Mouse (Mus musculus): ENCODE results near the gene Hspbp1. TPM values are rescaled to one million over a fixed set of nuclear protein-coding genes. Genes with fewer than 3 reads are reported as not detected.

Gene Hspbp1
- polyA plus RNA-seq, 1 experiment: 24.7 TPM

DNA sequence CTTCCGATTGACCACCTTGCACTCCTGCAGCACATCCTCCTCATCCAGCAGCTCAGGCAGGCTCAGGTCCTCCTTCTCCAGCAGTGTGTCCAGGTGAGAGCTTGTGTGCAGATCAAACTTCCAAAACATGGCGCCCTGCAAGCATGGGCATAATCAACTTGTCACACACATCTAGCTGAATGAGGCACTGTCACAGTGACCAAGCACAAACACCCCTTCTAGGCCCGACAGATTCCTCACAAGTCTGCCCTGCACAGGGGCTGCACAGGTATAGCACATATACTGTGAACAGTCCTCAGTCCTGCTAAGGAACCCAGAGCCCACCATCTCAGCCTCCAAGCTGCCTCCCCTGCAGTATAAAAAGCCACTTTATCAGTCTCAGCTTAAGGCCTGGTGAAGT is 38.1 kb downstream of the Hspbp1 start:
- no peak for TF ChIP-seq CTCF (IDR thresholded peaks at IDR 0.05; ENCODE audit: low read depth, low read length)
- no peak for TF ChIP-seq POLR2A (IDR thresholded peaks at IDR 0.05; ENCODE audit: borderline replicate concordance, low read depth, low read length)
- Histone ChIP-seq H3K4me3 (ENCODE audit: insufficient read depth, low read length) (no peak overlapping the region), H3K27ac (ENCODE audit: insufficient read depth, low read depth, low read length) (no peak overlapping the region), H3K4me1 (ENCODE audit: control insufficient read depth, insufficient read depth, low read length) (peaks cover 25% of the 10 kb centered on the region)

DNA sequence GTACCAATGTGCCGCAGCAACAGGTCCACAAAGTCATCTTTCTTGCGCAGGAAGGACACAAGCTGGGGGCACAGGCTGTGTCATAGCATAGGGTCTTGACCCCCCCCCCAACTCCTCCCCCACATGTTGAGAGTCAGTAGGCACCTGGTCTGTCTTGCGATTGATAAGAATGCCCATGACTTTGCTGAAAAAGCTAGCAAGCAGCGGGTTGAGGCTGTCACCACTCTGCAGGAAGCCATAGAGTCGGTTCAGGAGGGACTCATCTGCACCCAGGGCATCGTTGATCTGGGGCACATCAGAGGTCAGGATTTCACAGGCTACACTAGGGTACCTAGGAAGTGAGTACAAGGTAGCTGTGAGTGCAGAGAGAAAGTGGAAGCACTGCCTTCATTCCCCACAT is 41.6 kb downstream of the Hspbp1 start:
- TF ChIP-seq CTCF (IDR thresholded peaks at IDR 0.05; ENCODE audit: low read depth, low read length) (no peak), POLR2A (IDR thresholded peaks at IDR 0.05; ENCODE audit: borderline replicate concordance, low read depth, low read length) (no peak)
- no peak overlapping the region for H3K4me3 ChIP-seq (ENCODE audit: insufficient read depth, low read length)
- peaks cover 13% of the 10 kb centered on the region for H3K4me1 ChIP-seq (ENCODE audit: control insufficient read depth, insufficient read depth, low read length)

DNA sequence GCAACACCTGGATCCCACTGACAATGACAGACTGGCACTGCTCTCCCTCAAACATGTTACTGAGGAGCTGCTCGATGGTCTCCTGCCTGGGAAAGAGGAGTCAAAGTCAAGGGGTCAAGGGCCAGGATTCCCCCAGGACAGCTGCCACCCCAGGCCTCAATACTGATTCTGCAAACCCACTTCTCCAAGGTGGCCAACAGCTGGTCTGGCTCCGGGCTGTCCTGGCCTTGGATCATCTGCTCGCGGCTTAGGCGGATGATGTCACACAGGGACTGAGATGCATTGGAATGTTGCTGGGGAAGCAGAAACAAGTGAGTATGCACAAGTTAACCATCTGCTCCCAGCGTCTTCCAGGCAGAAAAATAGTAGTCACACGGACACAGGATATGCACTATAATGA is 42.9 kb downstream of the Hspbp1 start:
- Histone ChIP-seq H3K4me3 (ENCODE audit: insufficient read depth, low read length) (no peak overlapping the region), H3K4me1 (ENCODE audit: control insufficient read depth, insufficient read depth, low read length) (peaks cover under 1% of the 10 kb centered on the region; the same call in 1 of the 2 replicates), H3K27ac (ENCODE audit: insufficient read depth, low read depth, low read length) (no peak overlapping the region)
- no peak for TF ChIP-seq POLR2A (IDR thresholded peaks at IDR 0.05; ENCODE audit: borderline replicate concordance, low read depth, low read length)
- no peak for TF ChIP-seq CTCF (IDR thresholded peaks at IDR 0.05; ENCODE audit: low read depth, low read length)

More for the DNA sequence above, 41.6 kb downstream of the Hspbp1 start:
- H3K27ac ChIP-seq (ENCODE audit: insufficient read depth, low read depth, low read length): no peak overlapping the region

DNA sequence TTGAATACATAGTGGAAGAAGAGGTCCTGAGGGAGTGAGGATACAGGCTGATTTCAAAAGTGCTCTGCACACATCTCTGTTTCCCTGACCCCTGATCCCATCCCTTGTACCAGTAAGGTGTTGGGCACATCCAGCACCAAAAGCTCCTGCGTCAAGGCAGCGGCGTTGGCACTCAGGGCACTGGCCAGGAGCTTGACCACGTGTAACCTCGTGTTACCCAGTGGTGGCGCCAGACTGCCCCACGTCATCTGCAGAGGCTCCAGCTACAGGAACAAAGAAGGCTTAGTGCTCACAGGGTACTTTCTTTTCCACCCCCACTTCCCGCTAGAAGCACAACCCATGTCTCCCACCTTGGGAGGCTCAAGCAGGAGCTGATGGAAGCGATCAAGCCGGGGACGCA is 43.7 kb downstream of the Hspbp1 start:
- Histone ChIP-seq H3K4me3 (ENCODE audit: insufficient read depth, low read length) (no peak overlapping the region), H3K27ac (ENCODE audit: insufficient read depth, low read depth, low read length) (no peak overlapping the region), H3K4me1 (ENCODE audit: control insufficient read depth, insufficient read depth, low read length) (0 out of 2 replicates have a peak, but pooled peaks cover 6% of the 10 kb centered on the region)
- TF ChIP-seq CTCF (IDR thresholded peaks at IDR 0.05; ENCODE audit: low read depth, low read length) (no peak), POLR2A (IDR thresholded peaks at IDR 0.05; ENCODE audit: borderline replicate concordance, low read depth, low read length) (no peak)

DNA sequence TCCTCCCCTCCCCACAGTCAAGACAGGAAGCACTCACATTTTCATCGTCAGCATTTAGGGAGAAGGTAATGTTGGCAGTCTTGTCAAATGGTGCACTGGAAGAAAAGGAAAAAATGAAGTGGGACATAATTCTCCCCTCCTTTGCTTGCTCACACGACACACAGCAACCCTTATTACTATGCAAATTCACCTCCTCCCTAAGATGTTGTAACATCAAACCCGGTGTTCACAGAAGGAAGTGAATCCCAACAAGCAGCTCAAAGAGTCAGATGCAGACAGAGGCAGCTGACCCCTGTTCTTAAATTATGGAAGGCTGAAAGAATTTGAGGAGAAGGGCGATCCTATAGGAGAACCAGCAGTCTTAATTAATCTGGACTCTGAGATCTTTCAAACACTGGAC is 48.7 kb downstream of the Hspbp1 start:
- Histone ChIP-seq H3K27ac (ENCODE audit: insufficient read depth, low read depth, low read length) (no peak overlapping the region), H3K4me3 (ENCODE audit: insufficient read depth, low read length) (no peak overlapping the region)
- TF ChIP-seq POLR2A (IDR thresholded peaks at IDR 0.05; ENCODE audit: borderline replicate concordance, low read depth, low read length): no peak
- TF ChIP-seq CTCF (IDR thresholded peaks at IDR 0.05; ENCODE audit: low read depth, low read length): no peak

DNA sequence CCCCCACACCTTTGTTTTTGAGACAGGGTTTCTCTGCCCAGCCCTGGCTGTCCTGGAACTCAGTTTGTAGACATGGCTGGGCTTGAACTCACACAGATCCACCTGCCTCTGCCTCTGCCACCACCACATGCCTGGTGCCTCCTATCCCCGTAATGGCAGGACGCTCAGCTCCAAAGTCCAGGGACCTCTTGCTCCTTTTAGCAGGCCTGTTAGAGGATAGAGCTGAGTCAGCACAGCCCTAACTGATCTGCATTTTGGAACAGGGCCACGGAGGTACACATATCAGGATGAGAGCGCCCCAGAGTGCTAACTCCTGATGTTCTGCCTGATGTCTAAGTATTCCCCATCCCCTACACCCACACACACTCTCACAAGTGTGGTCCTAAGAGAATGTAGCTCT is 53.8 kb downstream of the Hspbp1 start, which contains the start of gene Tmem86b:
Gene Tmem86b (minus strand): TSS at position 392 of the 400 bp plus-strand sequence.
- Histone ChIP-seq H3K27ac (ENCODE audit: insufficient read depth, low read depth, low read length) (no peak within 1 kb of the TSS), H3K4me3 (ENCODE audit: insufficient read depth, low read length) (no peak within 1 kb of the TSS), H3K4me1 (ENCODE audit: control insufficient read depth, insufficient read depth, low read length) (no peaks in the 10 kb centered on the region)
- TF ChIP-seq POLR2A (IDR thresholded peaks at IDR 0.05; ENCODE audit: borderline replicate concordance, low read depth, low read length) (no peak), CTCF (IDR thresholded peaks at IDR 0.05; ENCODE audit: low read depth, low read length) (no peak)

More for the DNA sequence above, 48.7 kb downstream of the Hspbp1 start:
- 0 out of 2 replicates have a peak, but pooled peaks cover 6% of the 10 kb centered on the region for H3K4me1 ChIP-seq (ENCODE audit: control insufficient read depth, insufficient read depth, low read length)

DNA sequence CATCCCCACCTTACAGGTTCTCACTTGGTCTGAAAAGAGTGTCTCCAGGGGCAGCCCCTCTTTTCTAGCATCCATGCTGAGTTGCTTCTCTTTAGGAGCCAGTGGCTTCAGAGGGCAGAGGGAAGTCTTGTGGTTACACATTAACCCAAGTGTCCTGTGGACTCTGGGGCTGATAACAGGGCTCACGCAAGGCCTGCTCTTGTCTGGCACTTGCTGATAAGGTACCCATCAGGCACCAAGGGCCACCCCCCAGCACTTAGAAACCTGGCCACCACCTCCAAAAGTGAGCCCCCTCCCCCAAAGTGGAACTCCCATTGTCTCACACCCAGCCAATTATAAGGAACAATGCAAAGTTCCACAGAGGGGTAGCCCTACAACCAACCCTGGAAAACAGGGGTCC is 54.7 kb downstream of the Hspbp1 start:
- no peak overlapping the region for H3K4me3 ChIP-seq (ENCODE audit: insufficient read depth, low read length)
- H3K4me1 ChIP-seq (ENCODE audit: control insufficient read depth, insufficient read depth, low read length): no peaks in the 10 kb centered on the region
- no peak overlapping the region for H3K27ac ChIP-seq (ENCODE audit: insufficient read depth, low read depth, low read length)
- TF ChIP-seq CTCF (IDR thresholded peaks at IDR 0.05; ENCODE audit: low read depth, low read length) (no peak), POLR2A (IDR thresholded peaks at IDR 0.05; ENCODE audit: borderline replicate concordance, low read depth, low read length) (no peak)

DNA sequence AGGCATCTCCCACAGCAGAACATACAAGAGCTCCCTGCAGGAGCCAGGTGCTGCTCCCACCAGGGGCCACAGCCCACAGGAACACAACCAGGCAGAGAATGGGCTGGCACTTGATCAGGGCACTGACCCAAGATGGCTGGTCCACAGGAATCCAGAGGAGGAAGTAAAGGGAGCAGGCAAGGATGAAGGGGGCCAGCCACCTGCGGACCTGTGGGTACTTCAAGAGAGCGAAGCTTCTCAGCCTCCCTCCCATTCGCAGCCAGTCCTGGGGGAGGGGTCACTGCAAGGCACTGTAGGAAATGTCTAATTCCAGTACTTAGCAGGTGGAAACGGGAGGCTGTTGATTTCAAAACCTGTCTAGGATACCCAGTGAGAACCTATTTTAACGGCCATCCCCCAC is 55.3 kb downstream of the Hspbp1 start:
- H3K4me1 ChIP-seq (ENCODE audit: control insufficient read depth, insufficient read depth, low read length): no peaks in the 10 kb centered on the region
- TF ChIP-seq CTCF (IDR thresholded peaks at IDR 0.05; ENCODE audit: low read depth, low read length): no peak
- TF ChIP-seq POLR2A (IDR thresholded peaks at IDR 0.05; ENCODE audit: borderline replicate concordance, low read depth, low read length): no peak
- no peak overlapping the region for H3K27ac ChIP-seq (ENCODE audit: insufficient read depth, low read depth, low read length)
- H3K4me3 ChIP-seq (ENCODE audit: insufficient read depth, low read length): no peak overlapping the region

DNA sequence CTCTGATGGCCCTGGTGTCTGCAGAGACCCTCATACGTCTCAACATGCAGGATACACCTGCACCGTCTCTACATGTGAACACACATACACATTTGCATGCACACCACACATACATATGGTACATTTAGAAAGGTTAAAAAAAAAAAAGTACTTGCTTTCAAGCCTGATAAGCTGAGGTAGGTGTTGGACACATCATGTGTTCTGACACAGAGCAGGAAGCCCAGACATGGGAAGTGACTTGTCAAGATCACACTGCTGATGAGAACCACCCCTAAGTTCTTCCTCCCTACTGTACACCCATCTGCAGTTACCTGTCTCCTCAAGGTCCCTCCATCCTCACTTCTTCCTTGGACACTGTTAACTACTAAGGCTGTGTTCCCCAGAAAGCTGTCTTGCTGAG is 58.9 kb downstream of the Hspbp1 start:
- no peak overlapping the region for H3K27ac ChIP-seq (ENCODE audit: insufficient read depth, low read depth, low read length)
- H3K4me3 ChIP-seq (ENCODE audit: insufficient read depth, low read length): no peak overlapping the region
- no peaks in the 10 kb centered on the region for H3K4me1 ChIP-seq (ENCODE audit: control insufficient read depth, insufficient read depth, low read length)
- TF ChIP-seq CTCF (IDR thresholded peaks at IDR 0.05; ENCODE audit: low read depth, low read length) (no peak), POLR2A (IDR thresholded peaks at IDR 0.05; ENCODE audit: borderline replicate concordance, low read depth, low read length) (no peak)

DNA sequence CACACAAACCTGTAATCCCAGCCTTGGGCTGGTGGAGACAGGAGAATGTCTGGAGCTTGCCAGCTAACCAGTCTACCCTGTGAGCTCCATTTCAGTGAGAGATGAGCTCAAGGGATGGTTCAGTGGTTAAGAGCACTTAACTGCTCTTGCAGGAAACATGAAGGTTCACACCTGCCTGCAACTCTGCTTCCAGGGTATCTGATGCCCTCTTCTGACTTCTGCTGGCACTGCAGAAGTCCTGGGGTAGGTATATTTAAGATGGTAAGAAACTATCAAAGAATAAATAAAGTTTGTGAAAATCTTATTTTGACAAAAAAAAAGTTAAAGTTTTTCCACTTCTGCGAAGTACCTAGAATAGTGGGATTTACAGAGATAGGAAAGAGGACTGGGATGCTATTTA is 60.5 kb downstream of the Hspbp1 start:
- Histone ChIP-seq H3K4me1 (ENCODE audit: control insufficient read depth, insufficient read depth, low read length) (no peaks in the 10 kb centered on the region), H3K4me3 (ENCODE audit: insufficient read depth, low read length) (no peak overlapping the region), H3K27ac (ENCODE audit: insufficient read depth, low read depth, low read length) (no peak overlapping the region)
- peak; percentile 37; the same call in 1 of the 2 replicates for TF ChIP-seq CTCF (IDR thresholded peaks at IDR 0.05; ENCODE audit: low read depth, low read length)
- no peak for TF ChIP-seq POLR2A (IDR thresholded peaks at IDR 0.05; ENCODE audit: borderline replicate concordance, low read depth, low read length)
